Mouse (Mus musculus) limb, embryonic 11.5 days (tissue): ENCODE measurements at regions not wholly inside any gene's neighbourhood (a gene's known extent, or its start where the extent isn't known, plus 50 kb on each side); places are given as distances from the start of the nearest gene placed in this dataset.
A peak's percentile ranks its signal among the peaks of the same experiment; 100 is the strongest.

Experiments used
- ATAC-seq: fragments of 200-750 bp; cut with Nextera tagmentation; 2 replicates; pipeline ENCODE4 v1.8.0; 2017; ENCODE audit warnings: low read depth; ENCODE audit not compliant: insufficient number of reproducible peaks, low FRiP score, low TSS enrichment
- DNase-seq: peaks from one replicate; pipeline ENCODE4 v3.0.0-alpha.2; 2015; ENCODE audit warnings: low spot score
- H3K27ac ChIP-seq: fragments of 300-500 bp; sonication (generic); replicated peaks from 2 replicates; pipeline ENCODE4 v1.5.1; 2014; ENCODE audit warnings: low read depth, mild to moderate bottlenecking, low read length
- H3K27me3 ChIP-seq: fragments of 300-500 bp; sonication (generic); 2 replicates; pipeline ENCODE4 v1.6.1; 2014; ENCODE audit warnings: mild to moderate bottlenecking, low read length, mixed read lengths; ENCODE audit not compliant: control insufficient read depth, insufficient read depth
- H3K36me3 ChIP-seq: fragments of 300-500 bp; sonication (generic); 2 replicates; pipeline ENCODE4 v1.6.1; 2014; ENCODE audit warnings: mild to moderate bottlenecking, low read length, moderate library complexity, mixed read lengths; ENCODE audit not compliant: control insufficient read depth, insufficient read depth
- H3K4me1 ChIP-seq: fragments of 300-500 bp; sonication (generic); 2 replicates; pipeline ENCODE4 v1.6.1; 2014; ENCODE audit warnings: low read length, mixed read lengths; ENCODE audit not compliant: control insufficient read depth, insufficient read depth
- H3K4me2 ChIP-seq: fragments of 300-500 bp; sonication (generic); 2 replicates; pipeline ENCODE4 v1.6.1; 2014; ENCODE audit warnings: low read depth, mild to moderate bottlenecking, moderate library complexity; ENCODE audit not compliant: severe bottlenecking
- H3K4me3 ChIP-seq: fragments of 300-500 bp; sonication (generic); 2 replicates; pipeline ENCODE4 v1.5.1; 2014; ENCODE audit warnings: low read depth, low read length
- H3K9ac ChIP-seq: fragments of 300-500 bp; sonication (generic); 2 replicates; pipeline ENCODE4 v1.6.1; 2014; ENCODE audit warnings: mild to moderate bottlenecking, low read length
- H3K9me3 ChIP-seq: fragments of 300-500 bp; sonication (generic); 2 replicates; pipeline ENCODE4 v1.6.1; 2016; ENCODE audit warnings: low read length; ENCODE audit not compliant: control insufficient read depth
- WGBS: fragments of 180-500 bp; shearing (Covaris S2); extraction: QIAGEN DNeasy Blood & Tissue Kit; methylation state at CpG from one replicate; pipeline ENCODE4 v1.1.7; 2014; 5-methylcytosine and 5-hydroxymethylcytosine counted together

GRCm38 (mm10) chr15:39998063-39998462 is 136.1 kb upstream of the 9330182O14Rik start:
- Histone ChIP-seq H3K4me1 (no peaks in the 10 kb centered on the region), H3K27me3 (no peaks in the 10 kb centered on the region), H3K27ac (no peak overlapping the region), H3K9me3 (no peaks in the 10 kb centered on the region), H3K36me3 (no peaks in the 10 kb centered on the region), H3K4me3 (no peak overlapping the region), H3K4me2 (no peak overlapping the region), H3K9ac (no peak overlapping the region)
- 78% methylated on average over 5 of the region's 5 CpGs for WGBS
- DNase-seq (no peak), ATAC-seq (no peak)

- no peak overlapping the region for H3K27ac ChIP-seq
- no peak overlapping the region for H3K9ac ChIP-seq
- H3K36me3 ChIP-seq: no peaks in the 10 kb centered on the region
- DNase-seq: no peak
- ATAC-seq: no peak
- H3K4me3 ChIP-seq: no peak overlapping the region
- H3K4me2 ChIP-seq: no peak overlapping the region
- no peaks in the 10 kb centered on the region for H3K27me3 ChIP-seq
- WGBS: 35% methylated on average over 5 of the region's 5 CpGs
- no peaks in the 10 kb centered on the region for H3K4me1 ChIP-seq
- no peaks in the 10 kb centered on the region for H3K9me3 ChIP-seq
Observed at GRCm38 (mm10) chr15:40000022-40000421, 134.1 kb upstream of the 9330182O14Rik start.

GRCm38 (mm10) chr15:40005096-40005495 is 129.1 kb upstream of the 9330182O14Rik start:
- Histone ChIP-seq H3K9me3 (no peaks in the 10 kb centered on the region), H3K9ac (no peak overlapping the region), H3K27me3 (no peaks in the 10 kb centered on the region), H3K4me1 (0 out of 2 replicates have a peak, but pooled peaks cover 2% of the 10 kb centered on the region), H3K4me3 (no peak overlapping the region), H3K27ac (no peak overlapping the region), H3K36me3 (no peaks in the 10 kb centered on the region), H3K4me2 (no peak overlapping the region)
- no peak for DNase-seq
- no peak for ATAC-seq
- WGBS: 90% methylated on average over 16 of the region's 16 CpGs

GRCm38 (mm10) chr15:40007844-40008243 is 126.3 kb upstream of the 9330182O14Rik start:
- no peak overlapping the region for H3K4me3 ChIP-seq
- H3K27me3 ChIP-seq: no peaks in the 10 kb centered on the region
- DNase-seq: no peak
- no peak overlapping the region for H3K9ac ChIP-seq
- peak; percentile 39; the same call in 1 of the 2 replicates for ATAC-seq
- H3K36me3 ChIP-seq: no peaks in the 10 kb centered on the region
- 5% methylated on average over 5 of the region's 5 CpGs for WGBS
- H3K4me1 ChIP-seq: 0 out of 2 replicates have a peak, but pooled peaks cover 2% of the 10 kb centered on the region
- H3K4me2 ChIP-seq: no peak overlapping the region
- H3K9me3 ChIP-seq: no peaks in the 10 kb centered on the region
- H3K27ac ChIP-seq: no peak overlapping the region

- Histone ChIP-seq H3K27ac (no peak overlapping the region), H3K27me3 (no peaks in the 10 kb centered on the region), H3K36me3 (no peaks in the 10 kb centered on the region), H3K4me2 (no peak overlapping the region), H3K4me3 (no peak overlapping the region), H3K9ac (no peak overlapping the region), H3K9me3 (no peaks in the 10 kb centered on the region), H3K4me1 (no peaks in the 10 kb centered on the region)
- 86% methylated on average over 3 of the region's 3 CpGs for WGBS
- DNase-seq (no peak), ATAC-seq (no peak)
Observed at GRCm38 (mm10) chr15:40013833-40014232, 120.3 kb upstream of the 9330182O14Rik start.

GRCm38 (mm10) chr15:40017019-40017418 is 117.1 kb upstream of the 9330182O14Rik start:
- H3K9me3 ChIP-seq: no peaks in the 10 kb centered on the region
- 84% methylated on average over 2 of the region's 2 CpGs for WGBS
- ATAC-seq (no peak), DNase-seq (no peak)
- H3K4me1 ChIP-seq: no peaks in the 10 kb centered on the region
- no peaks in the 10 kb centered on the region for H3K27me3 ChIP-seq
- H3K36me3 ChIP-seq: no peaks in the 10 kb centered on the region
- H3K27ac ChIP-seq: no peak overlapping the region
- H3K4me2 ChIP-seq: no peak overlapping the region
- H3K9ac ChIP-seq: no peak overlapping the region
- H3K4me3 ChIP-seq: no peak overlapping the region

- Histone ChIP-seq H3K27me3 (no peaks in the 10 kb centered on the region), H3K4me3 (no peak overlapping the region), H3K27ac (no peak overlapping the region), H3K9me3 (no peaks in the 10 kb centered on the region), H3K9ac (no peak overlapping the region), H3K4me2 (no peak overlapping the region), H3K4me1 (no peaks in the 10 kb centered on the region), H3K36me3 (no peaks in the 10 kb centered on the region)
- DNase-seq (no peak), ATAC-seq (no peak)
- WGBS: 34% methylated on average over 6 of the region's 6 CpGs
Observed at GRCm38 (mm10) chr15:40017597-40017996, 116.6 kb upstream of the 9330182O14Rik start.

- H3K9me3 ChIP-seq: no peaks in the 10 kb centered on the region
- no peak overlapping the region for H3K4me3 ChIP-seq
- DNase-seq (peak; percentile 24), ATAC-seq (no peak)
- H3K36me3 ChIP-seq: no peaks in the 10 kb centered on the region
- no peak overlapping the region for H3K4me2 ChIP-seq
- WGBS: 27% methylated on average over 12 of the region's 12 CpGs
- no peaks in the 10 kb centered on the region for H3K4me1 ChIP-seq
- no peak overlapping the region for H3K27ac ChIP-seq
- no peak overlapping the region for H3K9ac ChIP-seq
- no peaks in the 10 kb centered on the region for H3K27me3 ChIP-seq
Observed at GRCm38 (mm10) chr15:40018047-40018791, 115.9 kb upstream of the 9330182O14Rik start.

- Histone ChIP-seq H3K36me3 (no peaks in the 10 kb centered on the region), H3K4me1 (no peaks in the 10 kb centered on the region), H3K4me3 (no peak overlapping the region), H3K9me3 (no peaks in the 10 kb centered on the region), H3K27ac (no peak overlapping the region), H3K4me2 (no peak overlapping the region), H3K9ac (no peak overlapping the region), H3K27me3 (no peaks in the 10 kb centered on the region)
- 53% methylated on average over 8 of the region's 8 CpGs for WGBS
- ATAC-seq: no peak
- DNase-seq: peak; percentile 26
Observed at GRCm38 (mm10) chr15:40018792-40019151, 115.4 kb upstream of the 9330182O14Rik start.
